ENCODE assay signal across 26 mouse cellular contexts in genomic region chr1:169792437-169792836, GRCm38 (mm10). TPM values are rescaled to one million over a fixed set of nuclear protein-coding genes. Genes with fewer than 3 reads are reported as not detected.
"Had no signal": no experiment of that assay in that cellular context is flagged by ENCODE, and none has a peak within 500 bp of the region (broad histone marks: within the 10 kb centered on the region; RNA-seq: fewer than 3 reads in every experiment).

No protein-coding gene starts in this region.

- H3K27ac ChIP-seq: embryonic facial prominence, embryonic 10.5 days; embryonic facial prominence, embryonic 12.5 days; embryonic facial prominence, embryonic 13.5 days; embryonic facial prominence, embryonic 15.5 days; forebrain, embryonic 10.5 days; forebrain, embryonic 12.5 days; forebrain, embryonic 13.5 days; forebrain, embryonic 15.5 days; gastrocnemius, adult 2 months; heart, adult 2 months; heart, embryonic 10.5 days had no signal

- H3K27me3 ChIP-seq: embryonic facial prominence, embryonic 12.5 days; embryonic facial prominence, embryonic 13.5 days; embryonic facial prominence, embryonic 15.5 days; forebrain, embryonic 12.5 days; forebrain, embryonic 13.5 days; forebrain, embryonic 15.5 days had no signal

- H3K4me3 ChIP-seq: embryonic facial prominence, embryonic 10.5 days; embryonic facial prominence, embryonic 12.5 days; embryonic facial prominence, embryonic 13.5 days; embryonic facial prominence, embryonic 15.5 days; erythroblast, embryonic 14.5 days; forebrain, embryonic 10.5 days; forebrain, embryonic 12.5 days; forebrain, embryonic 13.5 days; forebrain, embryonic 15.5 days; gastrocnemius, adult 2 months; heart, adult 2 months; heart, embryonic 10.5 days had no signal

- H3K9ac ChIP-seq: embryonic facial prominence, embryonic 12.5 days; embryonic facial prominence, embryonic 13.5 days; embryonic facial prominence, embryonic 15.5 days; forebrain, embryonic 12.5 days; forebrain, embryonic 13.5 days; forebrain, embryonic 15.5 days; forebrain, postnatal 0 days had no signal

- H3K4me1 ChIP-seq: embryonic facial prominence, embryonic 10.5 days; embryonic facial prominence, embryonic 12.5 days; embryonic facial prominence, embryonic 13.5 days; embryonic facial prominence, embryonic 15.5 days; forebrain, embryonic 10.5 days; forebrain, embryonic 12.5 days; forebrain, embryonic 13.5 days; forebrain, embryonic 15.5 days; heart, embryonic 10.5 days had no signal

- H3K4me2 ChIP-seq: embryonic facial prominence, embryonic 12.5 days; embryonic facial prominence, embryonic 13.5 days; embryonic facial prominence, embryonic 15.5 days; forebrain, embryonic 12.5 days; forebrain, embryonic 13.5 days; forebrain, embryonic 15.5 days had no signal

- H3K36me3 ChIP-seq: embryonic facial prominence, embryonic 10.5 days; embryonic facial prominence, embryonic 12.5 days; embryonic facial prominence, embryonic 13.5 days; embryonic facial prominence, embryonic 15.5 days; forebrain, embryonic 10.5 days; forebrain, embryonic 12.5 days; forebrain, embryonic 15.5 days; heart, embryonic 10.5 days had no signal

- DNase-seq: cerebellum, adult 9-11 months; cerebellum, postnatal 10 days; cerebellum, postnatal 14 days; cerebellum, postnatal 25 days; cerebellum, postnatal 36 days; embryo, embryonic 11 days; forebrain, postnatal 0 days; gastrocnemius, adult 2 months; gastrocnemius, postnatal 10 days; gastrocnemius, postnatal 14 days; gastrocnemius, postnatal 25 days; heart, adult 11 months; heart, adult 18-20 months; heart, adult 2 months had no signal

- H3K9me3 ChIP-seq: embryonic facial prominence, embryonic 10.5 days; embryonic facial prominence, embryonic 12.5 days; embryonic facial prominence, embryonic 13.5 days; embryonic facial prominence, embryonic 15.5 days; forebrain, embryonic 10.5 days; forebrain, embryonic 12.5 days; forebrain, embryonic 13.5 days; forebrain, embryonic 15.5 days; heart, embryonic 10.5 days had no signal

RNA-seq across cellular contexts. Expression of gene Rgs4, which starts 45.0 kb away (rescaled TPM):
- total RNA-seq: common myeloid progenitor, adult 5-6 weeks; granulocyte monocyte progenitor cell, adult 5-6 weeks had no signal
- polyA plus RNA-seq: erythroblast, embryonic 14.5 days had no signal
